Mouse (Mus musculus): ENCODE measurements around the gene Eno3.

Eno3 gene

DNA sequence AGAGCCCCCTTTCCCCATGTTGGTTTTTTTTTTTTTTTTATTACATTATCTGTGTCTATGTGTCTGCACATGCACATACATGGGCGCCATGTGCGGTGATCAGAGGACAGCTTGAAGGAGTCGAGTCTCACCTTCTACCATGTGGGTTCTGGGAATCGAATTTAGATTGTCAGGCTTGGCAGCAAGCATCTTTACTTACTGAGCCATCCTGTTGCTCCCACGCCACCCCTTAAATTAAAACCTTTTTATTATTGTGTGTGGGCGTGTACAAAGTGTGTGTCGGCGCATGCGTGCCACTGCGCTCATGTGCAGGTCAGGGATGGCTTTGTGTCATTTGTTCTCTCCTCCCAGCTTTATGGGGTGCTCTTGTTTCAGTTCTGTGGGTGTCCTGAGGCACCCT, 54.0 kb downstream of the Eno3 start:
- no peak for DNase-seq (ENCODE audit: extremely low read depth, insufficient read length, low spot score)

All from 3134 (cell line).